Mouse (Mus musculus): Measurements from ENCODE around the gene Olfr202. TPM values are rescaled to one million over a fixed set of nuclear protein-coding genes. Genes with fewer than 3 reads are reported as not detected.
"Not testable (repeated sequence)": the region's sequence is repeated elsewhere in the genome, so short reads cannot be mapped to it uniquely, and the experiment has no call there.

The Olfr202 gene
- not detected in 2 replicates for polyA plus RNA-seq (2014; fragmentation: Nextera tagmentation; extraction: Ambion mirVana)

DNA sequence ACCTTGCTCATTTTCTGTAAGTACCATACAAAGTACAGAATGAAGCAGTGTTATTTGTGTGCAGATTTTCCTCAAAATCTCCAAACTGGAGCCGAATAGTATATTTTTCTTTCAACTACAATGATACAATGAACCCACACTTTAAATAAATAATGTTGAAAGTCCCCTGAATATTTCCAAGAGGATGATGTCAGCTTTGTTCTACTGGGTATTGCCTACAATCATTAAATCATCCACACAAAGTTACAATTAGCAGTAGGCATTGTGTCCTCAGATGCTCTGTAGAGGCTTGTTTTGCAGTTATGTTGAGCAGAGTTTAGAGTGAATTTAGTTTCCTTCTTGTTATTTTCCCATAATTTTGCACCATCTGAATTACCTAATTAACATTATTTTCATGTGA lies at the start of gene Olfr202:
Gene Olfr202, minus strand, starts transcription at position 101 of the 400 bp plus-strand sequence.
- Histone ChIP-seq H3K27ac (ENCODE audit: low read length) (no peak within 1 kb of the TSS), H3K4me3 (ENCODE audit: low read depth, low read length) (no peak within 1 kb of the TSS), H3K9me3 (ENCODE audit: control insufficient read depth, low read depth, low read length) (no peaks in the 10 kb centered on the region), H3K9ac (replicated peaks; ENCODE audit: low read depth, low read length) (no peak within 1 kb of the TSS), H3K4me1 (ENCODE audit: control insufficient read depth, insufficient read depth, low read length) (no peaks in the 10 kb centered on the region), H3K27me3 (ENCODE audit: control insufficient read depth, insufficient read depth, low read length) (no peaks in the 10 kb centered on the region), H3K4me2 (replicated peaks; ENCODE audit: low read depth, low read length) (no peak within 1 kb of the TSS), H3K36me3 (ENCODE audit: control insufficient read depth, insufficient read depth, low read length) (no peaks in the 10 kb centered on the region)
- no peak for ATAC-seq (ENCODE audit: insufficient number of reproducible peaks, insufficient read depth, low FRiP score, low read depth)
- WGBS, result 94% methylated on average over 1 of the region's 1 CpGs

DNA sequence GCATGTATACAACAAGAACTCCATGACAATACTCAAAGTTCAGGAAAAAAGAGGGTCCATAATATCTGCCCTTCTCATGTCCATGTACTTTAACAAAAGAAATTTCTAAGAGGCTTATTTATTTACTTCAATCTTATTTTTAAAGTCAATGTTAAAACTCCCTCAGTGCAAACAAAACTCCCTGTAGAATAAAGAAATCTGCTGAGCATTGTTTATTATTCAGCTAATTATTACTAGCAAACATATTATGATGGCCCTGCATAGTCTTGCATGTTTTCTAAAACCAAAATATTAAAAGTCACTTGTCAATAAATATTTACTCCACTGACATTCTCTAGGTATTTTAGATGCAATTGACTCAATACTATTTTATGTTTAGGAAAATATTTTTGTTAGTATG lies 44.4 kb upstream of the Olfr202 start, which contains the start of gene Olfr205:
Gene Olfr205, minus strand, starts transcription at position 101 of the 400 bp plus-strand sequence.
- Histone ChIP-seq H3K4me3 (ENCODE audit: low read depth, low read length) (no peak within 1 kb of the TSS), H3K4me2 (replicated peaks; ENCODE audit: low read depth, low read length) (no peak within 1 kb of the TSS), H3K9ac (replicated peaks; ENCODE audit: low read depth, low read length) (no peak within 1 kb of the TSS), H3K4me1 (ENCODE audit: control insufficient read depth, insufficient read depth, low read length) (no peaks in the 10 kb centered on the region), H3K27me3 (ENCODE audit: control insufficient read depth, insufficient read depth, low read length) (no peaks in the 10 kb centered on the region), H3K36me3 (ENCODE audit: control insufficient read depth, insufficient read depth, low read length) (no peaks in the 10 kb centered on the region), H3K27ac (ENCODE audit: low read length) (no peak within 1 kb of the TSS), H3K9me3 (ENCODE audit: control insufficient read depth, low read depth, low read length) (no peaks in the 10 kb centered on the region)
- ATAC-seq (ENCODE audit: insufficient number of reproducible peaks, insufficient read depth, low FRiP score, low read depth), result no peak

DNA sequence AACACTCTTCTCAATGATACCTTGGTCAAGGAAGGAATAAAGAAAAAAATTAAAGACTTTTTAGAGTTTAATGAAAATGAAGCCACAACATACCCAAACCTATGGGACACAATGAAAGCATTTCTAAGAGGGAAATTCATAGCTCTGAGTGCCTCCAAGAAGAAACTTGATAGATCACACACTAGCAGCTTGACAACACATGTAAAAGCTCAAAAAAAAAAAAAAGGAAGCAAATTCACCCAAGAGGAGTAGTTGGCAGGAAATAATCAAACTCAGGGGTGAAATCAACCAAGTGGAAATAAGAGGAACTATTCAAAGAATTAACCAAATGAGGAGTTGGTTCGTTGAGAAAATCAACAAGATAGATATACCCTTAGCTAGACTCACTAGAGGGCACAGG lies 36.7 kb upstream of the Olfr202 start:
- H3K9ac ChIP-seq (replicated peaks; ENCODE audit: low read depth, low read length); H3K9me3 ChIP-seq (ENCODE audit: control insufficient read depth, low read depth, low read length); H3K4me3 ChIP-seq (ENCODE audit: low read depth, low read length); H3K4me2 ChIP-seq (replicated peaks; ENCODE audit: low read depth, low read length); H3K27me3 ChIP-seq (ENCODE audit: control insufficient read depth, insufficient read depth, low read length); ATAC-seq (ENCODE audit: insufficient number of reproducible peaks, insufficient read depth, low FRiP score, low read depth); H3K4me1 ChIP-seq (ENCODE audit: control insufficient read depth, insufficient read depth, low read length); H3K27ac ChIP-seq (ENCODE audit: low read length); H3K36me3 ChIP-seq (ENCODE audit: control insufficient read depth, insufficient read depth, low read length): not testable (repeated sequence)
- WGBS, result 67% methylated on average over 1 of the region's 1 CpGs

DNA sequence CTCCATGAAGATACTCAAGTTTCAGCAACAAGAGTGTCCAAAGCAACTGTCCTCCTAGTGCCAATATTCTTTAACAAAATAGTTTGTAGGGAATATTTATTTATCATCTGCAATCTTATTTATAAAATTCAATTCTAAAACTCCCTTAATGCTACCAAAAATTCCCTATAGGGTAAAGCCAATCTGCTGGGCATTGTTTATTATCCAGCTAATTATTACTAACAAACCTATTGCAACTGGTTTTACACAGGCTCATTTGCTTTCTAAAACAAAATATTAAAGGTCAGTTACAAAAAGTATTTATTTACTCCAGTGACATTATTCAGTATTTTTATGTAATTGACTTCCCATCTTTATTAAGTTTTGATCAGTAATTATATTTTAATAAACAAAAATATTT lies 31.6 kb upstream of the Olfr202 start, which contains the start of gene Olfr204:
Gene Olfr204, minus strand, starts transcription at position 101 of the 400 bp plus-strand sequence.
- no peak for ATAC-seq (ENCODE audit: insufficient number of reproducible peaks, insufficient read depth, low FRiP score, low read depth)
- H3K4me3 ChIP-seq (ENCODE audit: low read depth, low read length), result no peak within 1 kb of the TSS
- H3K27ac ChIP-seq (ENCODE audit: low read length), result no peak within 1 kb of the TSS
- H3K9ac ChIP-seq (replicated peaks; ENCODE audit: low read depth, low read length), result no peak within 1 kb of the TSS
- no peaks in the 10 kb centered on the region for H3K9me3 ChIP-seq (ENCODE audit: control insufficient read depth, low read depth, low read length)
- no peaks in the 10 kb centered on the region for H3K4me1 ChIP-seq (ENCODE audit: control insufficient read depth, insufficient read depth, low read length)
- no peak within 1 kb of the TSS for H3K4me2 ChIP-seq (replicated peaks; ENCODE audit: low read depth, low read length)
- no peaks in the 10 kb centered on the region for H3K36me3 ChIP-seq (ENCODE audit: control insufficient read depth, insufficient read depth, low read length)
- H3K27me3 ChIP-seq (ENCODE audit: control insufficient read depth, insufficient read depth, low read length), result no peaks in the 10 kb centered on the region

DNA sequence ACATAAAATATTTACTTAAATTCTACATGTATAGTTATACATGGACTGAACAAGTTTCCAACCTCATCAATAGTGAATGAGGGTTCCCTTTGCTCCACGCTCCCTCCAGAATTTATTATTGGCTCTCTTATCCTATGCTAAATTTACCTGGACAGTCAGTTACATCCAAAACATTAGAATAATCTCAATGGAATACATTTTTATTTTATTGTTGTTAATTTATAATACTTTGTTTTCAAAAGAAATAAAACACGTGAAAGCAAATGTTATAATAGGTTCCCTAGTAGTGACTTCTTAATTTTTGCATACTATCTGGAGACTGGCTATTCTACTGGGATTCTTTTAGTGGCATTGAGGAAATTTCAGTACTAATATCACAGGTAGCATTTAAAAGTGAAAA lies 12.0 kb upstream of the Olfr202 start, which contains the start of gene Olfr203:
Gene Olfr203, plus strand, starts transcription at position 301 of the 400 bp plus-strand sequence.
- no peak within 1 kb of the TSS for H3K4me3 ChIP-seq (ENCODE audit: low read depth, low read length)
- H3K9me3 ChIP-seq (ENCODE audit: control insufficient read depth, low read depth, low read length), result no peaks in the 10 kb centered on the region
- WGBS, result 82% methylated on average over 2 of the region's 2 CpGs
- H3K4me2 ChIP-seq (replicated peaks; ENCODE audit: low read depth, low read length), result no peak within 1 kb of the TSS
- no peaks in the 10 kb centered on the region for H3K27me3 ChIP-seq (ENCODE audit: control insufficient read depth, insufficient read depth, low read length)
- no peaks in the 10 kb centered on the region for H3K4me1 ChIP-seq (ENCODE audit: control insufficient read depth, insufficient read depth, low read length)
- ATAC-seq (ENCODE audit: insufficient number of reproducible peaks, insufficient read depth, low FRiP score, low read depth), result no peak
- no peak within 1 kb of the TSS for H3K27ac ChIP-seq (ENCODE audit: low read length)
- H3K9ac ChIP-seq (replicated peaks; ENCODE audit: low read depth, low read length), result no peak within 1 kb of the TSS
- no peaks in the 10 kb centered on the region for H3K36me3 ChIP-seq (ENCODE audit: control insufficient read depth, insufficient read depth, low read length)

DNA sequence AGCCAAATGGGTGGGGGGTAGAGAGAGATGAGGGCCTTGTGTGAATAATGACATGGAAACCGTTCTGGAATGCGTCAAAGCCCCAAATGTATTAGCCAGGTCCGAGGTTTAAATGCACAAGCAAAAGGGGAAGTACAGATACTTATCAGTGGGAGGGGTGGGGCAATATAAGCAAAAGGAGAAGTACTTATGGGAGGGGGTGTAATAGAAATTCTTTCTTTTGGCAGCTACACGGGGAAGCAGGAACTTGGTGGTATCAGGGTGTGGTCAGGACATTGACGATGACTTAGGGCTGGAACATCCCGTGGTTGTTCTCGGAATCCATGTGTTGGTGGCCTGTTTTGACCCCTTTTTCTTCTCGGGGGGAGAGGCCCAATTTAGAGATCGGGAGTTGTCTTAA lies 983 bp upstream of the Olfr202 start:
- H3K9me3 ChIP-seq (ENCODE audit: control insufficient read depth, low read depth, low read length); H3K36me3 ChIP-seq (ENCODE audit: control insufficient read depth, insufficient read depth, low read length); H3K4me2 ChIP-seq (replicated peaks; ENCODE audit: low read depth, low read length); H3K9ac ChIP-seq (replicated peaks; ENCODE audit: low read depth, low read length); H3K27ac ChIP-seq (ENCODE audit: low read length); H3K27me3 ChIP-seq (ENCODE audit: control insufficient read depth, insufficient read depth, low read length); H3K4me1 ChIP-seq (ENCODE audit: control insufficient read depth, insufficient read depth, low read length); ATAC-seq (ENCODE audit: insufficient number of reproducible peaks, insufficient read depth, low FRiP score, low read depth); H3K4me3 ChIP-seq (ENCODE audit: low read depth, low read length): not testable (repeated sequence)
- 72% methylated on average over 9 of the region's 9 CpGs for WGBS

DNA sequence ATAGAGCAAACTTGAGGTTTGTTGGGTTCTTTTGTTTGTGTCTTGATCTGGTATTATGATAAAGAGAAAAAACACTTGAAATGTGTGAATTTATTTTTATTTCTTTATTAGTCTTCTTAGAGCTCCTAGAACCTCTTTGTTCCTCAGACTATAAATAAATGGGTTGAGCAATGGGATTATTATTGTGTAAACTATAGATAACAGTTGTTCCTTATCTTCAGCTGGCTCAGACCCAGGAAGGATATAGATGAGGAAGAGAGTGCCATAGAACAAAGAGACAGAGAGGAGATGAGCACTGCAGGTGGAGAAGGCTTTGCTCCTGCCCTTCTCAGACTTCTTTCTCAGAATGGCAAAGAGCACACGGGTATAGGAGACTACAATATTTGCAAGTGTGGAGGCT lies 3.1 kb downstream of the Olfr202 start:
- Histone ChIP-seq H3K4me1 (ENCODE audit: control insufficient read depth, insufficient read depth, low read length) (no peaks in the 10 kb centered on the region), H3K4me2 (replicated peaks; ENCODE audit: low read depth, low read length) (no peak overlapping the region), H3K36me3 (ENCODE audit: control insufficient read depth, insufficient read depth, low read length) (no peaks in the 10 kb centered on the region), H3K9ac (replicated peaks; ENCODE audit: low read depth, low read length) (no peak overlapping the region), H3K9me3 (ENCODE audit: control insufficient read depth, low read depth, low read length) (no peaks in the 10 kb centered on the region), H3K27me3 (ENCODE audit: control insufficient read depth, insufficient read depth, low read length) (no peaks in the 10 kb centered on the region), H3K27ac (ENCODE audit: low read length) (no peak overlapping the region), H3K4me3 (ENCODE audit: low read depth, low read length) (no peak overlapping the region)
- 63% methylated on average over 1 of the region's 1 CpGs for WGBS
- ATAC-seq (ENCODE audit: insufficient number of reproducible peaks, insufficient read depth, low FRiP score, low read depth), result no peak

DNA sequence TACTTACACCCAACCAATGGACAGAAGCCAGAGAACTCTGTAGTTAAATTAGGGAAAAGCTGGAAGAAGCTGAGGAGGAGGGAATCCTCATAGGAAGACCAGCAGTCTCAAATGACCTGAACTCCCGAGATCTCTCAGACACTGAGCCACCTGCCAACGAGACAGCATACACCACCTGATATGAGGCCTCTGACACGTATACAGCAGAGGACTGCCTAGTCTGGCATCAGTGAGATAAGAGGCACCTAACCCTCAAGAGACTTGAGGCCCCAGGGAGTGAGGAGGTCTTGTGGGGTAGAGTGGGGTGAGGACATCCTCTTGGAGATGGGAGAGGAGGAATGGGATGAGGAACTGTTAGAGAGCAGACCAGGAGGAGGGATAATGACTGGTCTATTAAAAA lies 6.1 kb downstream of the Olfr202 start:
- no peak for ATAC-seq (ENCODE audit: insufficient number of reproducible peaks, insufficient read depth, low FRiP score, low read depth)
- H3K27ac ChIP-seq (ENCODE audit: low read length), result no peak overlapping the region
- 72% methylated on average over 3 of the region's 3 CpGs for WGBS

DNA sequence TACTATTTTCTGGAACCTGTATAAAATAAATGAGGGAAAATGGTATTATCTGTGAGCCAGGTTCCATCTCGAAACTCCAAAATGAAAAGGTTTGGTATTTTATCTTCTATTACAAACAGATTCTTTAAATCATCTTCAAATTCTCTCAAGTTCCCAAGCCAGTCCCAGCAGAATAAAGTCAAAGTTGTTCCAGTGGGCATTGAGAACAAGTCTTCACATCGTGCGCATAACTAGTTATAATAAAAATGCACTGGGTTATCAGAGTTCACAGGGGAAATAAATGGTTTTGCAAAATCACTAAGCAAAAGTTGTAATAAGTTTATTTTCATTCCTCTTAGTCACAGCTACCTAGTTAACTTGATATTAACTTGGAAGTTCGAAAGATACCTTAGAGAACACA lies 14.1 kb downstream of the Olfr202 start, which contains the start of gene Olfr201:
Gene Olfr201, minus strand, starts transcription at position 101 of the 400 bp plus-strand sequence.
- H3K9me3 ChIP-seq (ENCODE audit: control insufficient read depth, low read depth, low read length); H3K4me1 ChIP-seq (ENCODE audit: control insufficient read depth, insufficient read depth, low read length); H3K27me3 ChIP-seq (ENCODE audit: control insufficient read depth, insufficient read depth, low read length); H3K4me3 ChIP-seq (ENCODE audit: low read depth, low read length); H3K4me2 ChIP-seq (replicated peaks; ENCODE audit: low read depth, low read length); H3K36me3 ChIP-seq (ENCODE audit: control insufficient read depth, insufficient read depth, low read length); H3K9ac ChIP-seq (replicated peaks; ENCODE audit: low read depth, low read length); H3K27ac ChIP-seq (ENCODE audit: low read length); ATAC-seq (ENCODE audit: insufficient number of reproducible peaks, insufficient read depth, low FRiP score, low read depth): not testable (repeated sequence)
- WGBS, result 84% methylated on average over 4 of the region's 4 CpGs

More for the DNA sequence above, 6.1 kb downstream of the Olfr202 start:
- H3K4me3 ChIP-seq (ENCODE audit: low read depth, low read length), result no peak overlapping the region
- H3K9me3 ChIP-seq (ENCODE audit: control insufficient read depth, low read depth, low read length), result no peaks in the 10 kb centered on the region
- H3K9ac ChIP-seq (replicated peaks; ENCODE audit: low read depth, low read length), result no peak overlapping the region
- no peaks in the 10 kb centered on the region for H3K27me3 ChIP-seq (ENCODE audit: control insufficient read depth, insufficient read depth, low read length)
- no peak overlapping the region for H3K4me2 ChIP-seq (replicated peaks; ENCODE audit: low read depth, low read length)
- no peaks in the 10 kb centered on the region for H3K4me1 ChIP-seq (ENCODE audit: control insufficient read depth, insufficient read depth, low read length)
- H3K36me3 ChIP-seq (ENCODE audit: control insufficient read depth, insufficient read depth, low read length), result no peaks in the 10 kb centered on the region

All from stomach, embryonic 14.5 days (tissue).